Mouse (Mus musculus) lung, embryonic 14.5 days (tissue): ENCODE measurements at regions not wholly inside any gene's neighbourhood (a gene's known extent, or its start where the extent isn't known, plus 50 kb on each side); places are given as distances from the start of the nearest gene placed in this dataset.
"Not testable (repeated sequence)": the region's sequence is repeated elsewhere in the genome, so short reads cannot be mapped to it uniquely, and the experiment has no call there.

ENCODE experiments used
- ATAC-seq: fragments of 200-750 bp; cut with Nextera tagmentation; 2 replicates; pipeline ENCODE4 v1.8.0; 2017; ENCODE audit warnings: mild to moderate bottlenecking, moderate TSS enrichment, moderate library complexity; ENCODE audit not compliant: insufficient read depth
- DNase-seq: peaks from one replicate; pipeline ENCODE4 v3.0.0-alpha.2; 2015
- H3K27ac ChIP-seq: fragments of 300-500 bp; sonication (generic); 2 replicates; pipeline ENCODE4 v1.5.1; 2014; ENCODE audit warnings: low read depth, mild to moderate bottlenecking, moderate library complexity
- H3K27me3 ChIP-seq: fragments of 300-500 bp; sonication (generic); 2 replicates; pipeline ENCODE4 v1.6.1; 2014; ENCODE audit warnings: low read length, control low read depth; ENCODE audit not compliant: insufficient read depth
- H3K36me3 ChIP-seq: fragments of 300-500 bp; sonication (generic); 2 replicates; pipeline ENCODE4 v1.6.1; 2014; ENCODE audit warnings: control low read depth; ENCODE audit not compliant: insufficient read depth
- H3K4me1 ChIP-seq: fragments of 300-500 bp; sonication (generic); 2 replicates; pipeline ENCODE4 v1.6.1; 2014; ENCODE audit warnings: antibody characterized with exemption, control low read depth; ENCODE audit not compliant: insufficient read depth
- H3K4me2 ChIP-seq: fragments of 300-500 bp; sonication (generic); 2 replicates; pipeline ENCODE4 v1.6.1; 2014; ENCODE audit warnings: mild to moderate bottlenecking
- H3K4me3 ChIP-seq: fragments of 300-500 bp; sonication (generic); 2 replicates; pipeline ENCODE4 v1.5.1; 2014; ENCODE audit warnings: low read depth, low read length
- H3K9ac ChIP-seq: fragments of 300-500 bp; sonication (generic); 2 replicates; pipeline ENCODE4 v1.6.1; 2014
- H3K9me3 ChIP-seq: fragments of 300-500 bp; sonication (generic); 2 replicates; pipeline ENCODE4 v1.6.1; 2016; ENCODE audit warnings: low read depth, low read length, control low read depth
- CTCF ChIP-seq: IDR thresholded peaks from 2 replicates; pipeline ENCODE4 v1.5.1; 2016; ENCODE audit warnings: antibody characterized with exemption, low read depth
- WGBS: fragments of 180-500 bp; shearing (Covaris S2); extraction: QIAGEN DNeasy Blood & Tissue Kit; methylation state at CpG from one replicate; pipeline ENCODE4 v1.1.7; 2014; 5-methylcytosine and 5-hydroxymethylcytosine counted together

DNA sequence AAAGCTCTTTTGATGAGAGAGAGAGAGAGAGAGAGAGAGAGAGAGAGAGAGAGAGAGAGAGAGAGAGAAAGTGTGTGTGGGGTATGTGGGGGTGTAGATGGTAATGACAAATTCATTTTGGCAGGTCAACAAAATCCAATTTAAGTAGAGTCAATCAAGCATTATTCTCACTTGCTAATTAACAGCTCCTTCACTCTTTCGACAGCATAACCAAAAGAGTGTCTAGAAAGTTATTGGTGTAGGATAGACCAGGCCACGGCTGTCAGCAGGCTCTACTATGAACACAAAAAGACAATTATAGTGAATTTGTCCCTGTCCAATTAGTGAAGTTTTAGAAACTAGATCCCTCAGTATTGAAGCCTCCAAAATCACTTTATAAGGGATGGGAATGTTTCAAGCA, 378.2 kb downstream of the Pcdh20 start:
- TF ChIP-seq CTCF: no peak
- Histone ChIP-seq H3K4me1 (no peaks in the 10 kb centered on the region), H3K27ac (no peak overlapping the region), H3K9ac (no peak overlapping the region), H3K27me3 (no peaks in the 10 kb centered on the region), H3K4me2 (no peak overlapping the region), H3K36me3 (no peaks in the 10 kb centered on the region), H3K9me3 (no peaks in the 10 kb centered on the region), H3K4me3 (no peak overlapping the region)
- WGBS: 86% methylated on average over 2 of the region's 2 CpGs
- no peak for ATAC-seq
- DNase-seq: no peak

DNA sequence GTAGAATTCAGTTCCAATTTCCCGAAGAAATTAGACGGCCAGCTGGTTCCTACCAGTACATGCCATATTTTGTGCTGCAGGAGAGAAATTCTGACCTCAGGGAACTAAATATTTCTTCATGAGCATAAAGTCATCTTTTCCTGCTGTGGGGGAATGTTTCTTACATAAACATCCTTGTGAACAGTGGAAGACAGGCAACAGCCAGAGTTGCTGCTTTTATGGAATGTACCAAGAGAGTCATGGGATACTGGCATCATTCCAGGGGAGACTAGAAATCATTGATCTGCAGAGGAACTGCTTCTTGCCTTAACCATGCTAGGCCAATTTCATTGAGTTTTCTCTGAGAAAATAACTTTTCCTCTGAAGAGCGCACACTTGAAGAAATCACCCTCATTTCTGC, 386.3 kb downstream of the Pcdh20 start:
- Histone ChIP-seq H3K4me2 (no peak overlapping the region), H3K9ac (no peak overlapping the region), H3K36me3 (no peaks in the 10 kb centered on the region), H3K27ac (peak overlapping the region; percentile 44; the same call in 1 of the 2 replicates), H3K27me3 (no peaks in the 10 kb centered on the region), H3K4me3 (no peak overlapping the region), H3K4me1 (0 out of 2 replicates have a peak, but pooled peaks cover 3% of the 10 kb centered on the region), H3K9me3 (no peaks in the 10 kb centered on the region)
- TF ChIP-seq CTCF: no peak
- DNase-seq (peak; percentile 87), ATAC-seq (peak; percentile 90)
- WGBS: 51% methylated on average over 3 of the region's 3 CpGs

DNA sequence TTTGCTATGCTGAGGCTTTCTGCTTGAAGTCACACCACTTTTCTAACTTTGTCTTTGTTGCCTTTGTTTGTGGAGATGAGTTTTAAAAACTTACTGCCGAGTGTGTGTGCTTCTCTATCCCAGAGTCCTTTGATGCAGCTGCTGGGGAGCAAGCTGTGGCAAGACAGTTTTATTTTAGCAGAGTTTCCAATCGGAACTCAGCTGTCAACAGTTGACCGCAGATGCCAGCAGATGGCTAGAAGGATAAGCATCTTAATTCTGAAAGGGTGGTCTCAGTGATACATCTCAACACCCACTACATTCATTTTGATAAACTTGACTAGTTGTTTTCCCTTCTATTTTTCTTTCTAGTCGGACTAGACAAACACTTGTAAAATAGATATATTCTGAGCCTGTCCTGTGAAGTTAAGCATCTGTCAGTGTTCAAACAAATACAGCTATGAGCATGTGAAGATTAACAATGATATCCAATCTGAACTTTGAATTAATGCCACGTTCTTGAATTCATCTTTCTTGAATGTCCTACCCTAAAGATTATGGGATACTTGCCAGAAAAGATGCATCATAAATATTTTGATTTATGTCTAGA, 398.2 kb downstream of the Pcdh20 start:
- H3K27me3 ChIP-seq: no peaks in the 10 kb centered on the region
- no peaks in the 10 kb centered on the region for H3K36me3 ChIP-seq
- H3K9ac ChIP-seq: no peak overlapping the region
- no peaks in the 10 kb centered on the region for H3K9me3 ChIP-seq
- TF ChIP-seq CTCF: no peak
- 29% methylated on average over 5 of the region's 5 CpGs for WGBS
- no peak overlapping the region for H3K4me3 ChIP-seq
- ATAC-seq (peak; percentile 81; the same call in 1 of the 2 replicates), DNase-seq (peak; percentile 58)
- H3K27ac ChIP-seq: no peak overlapping the region
- H3K4me1 ChIP-seq: no peaks in the 10 kb centered on the region
- H3K4me2 ChIP-seq: no peak overlapping the region

DNA sequence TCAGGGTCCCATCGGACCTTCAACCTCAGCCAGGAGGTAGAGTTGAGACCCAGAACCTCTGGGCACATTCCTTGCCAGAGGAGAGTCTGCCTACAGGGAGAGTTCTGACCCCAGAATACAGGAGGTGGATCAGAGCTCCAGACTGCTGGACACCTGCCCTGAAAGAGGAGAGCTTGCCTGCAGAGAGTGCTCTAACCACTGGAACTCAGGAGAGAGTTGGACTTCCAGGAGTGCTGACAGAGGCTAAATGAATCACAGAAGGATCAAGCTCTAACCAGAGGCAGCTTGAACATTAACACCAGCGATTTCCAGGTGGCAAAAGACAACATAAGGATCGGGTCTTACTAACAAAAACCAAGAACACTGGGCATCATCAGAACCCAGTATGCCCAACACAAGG, 423.6 kb downstream of the Pcdh20 start:
- not testable (repeated sequence) for H3K27ac ChIP-seq

DNA sequence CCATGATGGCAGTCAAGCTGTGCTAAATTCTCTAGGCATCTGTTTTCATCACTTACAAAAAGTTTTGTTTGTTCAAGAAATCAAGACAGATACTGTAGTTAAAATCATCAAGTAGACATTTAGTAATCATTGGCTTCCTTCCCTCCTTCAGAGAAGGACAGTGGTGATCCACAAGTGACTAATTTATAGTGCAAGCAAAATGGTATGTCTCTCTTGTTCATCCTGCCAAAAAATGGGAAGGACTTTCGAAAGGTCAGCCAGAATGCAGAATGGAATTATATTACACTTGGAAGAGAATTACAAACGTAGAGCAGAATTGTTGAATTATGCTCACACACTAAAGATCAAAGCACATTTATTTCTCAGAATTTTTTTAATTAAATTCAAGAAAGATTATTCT, 457.3 kb downstream of the Pcdh20 start:
- no peaks in the 10 kb centered on the region for H3K9me3 ChIP-seq
- WGBS: 38% methylated on average over 2 of the region's 2 CpGs
- no peak overlapping the region for H3K9ac ChIP-seq
- DNase-seq: peak; percentile 76
- no peak overlapping the region for H3K4me2 ChIP-seq
- H3K36me3 ChIP-seq: no peaks in the 10 kb centered on the region
- no peak overlapping the region for H3K27ac ChIP-seq
- ATAC-seq: peak; percentile 63; the same call in 1 of the 2 replicates
- no peaks in the 10 kb centered on the region for H3K4me1 ChIP-seq
- no peaks in the 10 kb centered on the region for H3K27me3 ChIP-seq
- no peak for TF ChIP-seq CTCF
- no peak overlapping the region for H3K4me3 ChIP-seq

More for the DNA sequence above, 423.6 kb downstream of the Pcdh20 start:
- DNase-seq, H3K27me3 ChIP-seq, H3K4me1 ChIP-seq, H3K9me3 ChIP-seq, H3K4me2 ChIP-seq, H3K4me3 ChIP-seq, H3K36me3 ChIP-seq, ATAC-seq, H3K9ac ChIP-seq: not testable (repeated sequence)
- 86% methylated on average over 3 of the region's 3 CpGs for WGBS

DNA sequence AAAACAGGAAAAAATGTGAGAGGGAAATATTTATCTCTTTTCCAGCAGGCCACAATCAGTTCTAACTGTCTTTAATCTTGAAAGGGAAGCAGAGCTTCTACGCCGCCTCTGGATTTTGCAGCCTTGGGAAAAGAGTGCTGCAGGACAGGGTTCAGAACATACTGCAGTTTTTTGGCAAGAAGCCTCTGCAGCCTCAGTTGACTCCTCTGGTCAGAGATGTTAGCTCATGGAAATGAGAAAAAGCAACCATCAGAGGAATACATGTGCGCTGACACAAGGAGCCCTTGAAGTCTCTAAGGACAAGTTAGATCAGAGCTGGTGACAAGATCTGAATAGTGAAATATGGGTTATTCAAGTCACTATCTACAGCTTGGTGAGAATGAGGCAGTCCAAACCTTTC, 458.0 kb downstream of the Pcdh20 start:
- WGBS: 74% methylated on average over 3 of the region's 3 CpGs
- Histone ChIP-seq H3K4me1 (no peaks in the 10 kb centered on the region), H3K36me3 (no peaks in the 10 kb centered on the region), H3K4me2 (no peak overlapping the region), H3K4me3 (no peak overlapping the region), H3K9ac (no peak overlapping the region), H3K27ac (no peak overlapping the region), H3K9me3 (no peaks in the 10 kb centered on the region), H3K27me3 (no peaks in the 10 kb centered on the region)
- no peak for TF ChIP-seq CTCF
- DNase-seq (peak; percentile 52), ATAC-seq (peak; percentile 31; the same call in 1 of the 2 replicates)

DNA sequence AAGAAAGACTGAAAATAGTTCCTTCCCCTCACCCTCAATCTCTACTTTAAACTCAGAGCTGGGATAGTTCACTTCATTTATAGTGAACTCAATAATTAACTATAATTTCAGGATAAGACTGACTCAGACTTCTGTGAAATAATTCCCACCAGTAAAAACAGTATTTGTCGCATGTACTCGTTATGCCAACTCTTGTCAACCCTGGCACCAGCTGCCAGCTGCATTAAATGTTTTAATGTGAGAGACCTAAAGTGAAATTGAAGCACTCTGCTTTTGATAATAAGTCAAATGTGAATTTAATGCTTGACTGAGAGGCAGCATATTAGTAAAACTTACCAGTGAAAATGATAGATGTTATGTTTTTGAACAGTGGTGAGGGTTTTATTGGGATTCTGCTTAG, 474.6 kb downstream of the Pcdh20 start:
- WGBS: 80% methylated on average over 2 of the region's 2 CpGs
- H3K27ac ChIP-seq: no peak overlapping the region

More for the DNA sequence above, 474.6 kb downstream of the Pcdh20 start:
- Histone ChIP-seq H3K27me3 (no peaks in the 10 kb centered on the region), H3K9ac (no peak overlapping the region), H3K4me3 (no peak overlapping the region), H3K4me2 (no peak overlapping the region), H3K36me3 (no peaks in the 10 kb centered on the region), H3K9me3 (no peaks in the 10 kb centered on the region), H3K4me1 (no peaks in the 10 kb centered on the region)
- DNase-seq (no peak), ATAC-seq (no peak)
- TF ChIP-seq CTCF: no peak
